Mouse (Mus musculus) spleen, embryonic (tissue): ENCODE measurements around the gene Cyp2b23.
"Not testable (repeated sequence)": the region's sequence is repeated elsewhere in the genome, so short reads cannot be mapped to it uniquely, and the experiment has no call there.

ENCODE experiments used
- CTCF ChIA-PET: fragments of 350-600 bp; sonication (Branson Sonifier 250); formaldehyde crosslinking; loops from one replicate; lab custom pipeline; 2022; lab: Charles Lee

Gene Cyp2b23

GRCm38 (mm10) chr7:26686337-26686736 is at the start of gene Cyp2b23:
Gene Cyp2b23 (minus strand): TSS chr7:26686437.
- CTCF ChIA-PET, result no interaction called here

DNA sequence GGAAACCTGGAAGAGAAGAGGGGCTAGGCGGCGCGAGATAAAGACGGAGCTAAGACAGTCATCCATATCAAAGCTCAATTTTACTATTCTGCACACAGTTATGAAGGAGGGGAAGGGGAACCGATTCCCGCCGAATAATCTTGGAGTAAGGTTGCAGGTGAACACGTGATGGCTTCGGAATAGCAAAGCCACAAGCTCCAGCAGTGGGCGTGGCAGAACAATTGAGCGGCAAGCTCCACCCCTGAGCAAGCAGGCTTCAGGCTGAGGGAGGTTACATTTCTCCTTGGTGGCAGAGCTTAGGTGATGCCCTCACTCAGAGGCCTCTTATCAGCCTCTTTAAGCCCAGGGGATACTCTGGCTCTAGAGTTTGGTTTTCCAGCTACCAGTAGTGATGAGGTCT is 24.8 kb upstream of the Cyp2b23 start:
- CTCF ChIA-PET, result no interaction called here

GRCm38 (mm10) chr7:26707061-26707460 is 20.8 kb upstream of the Cyp2b23 start:
- CTCF ChIA-PET, result no interaction called here

- CTCF ChIA-PET, result not testable (repeated sequence)
These were observed 20.0 kb upstream of the Cyp2b23 start for GRCm38 (mm10) chr7:26706191-26706590.

GRCm38 (mm10) chr7:26700151-26700550 is 13.9 kb upstream of the Cyp2b23 start:
- CTCF ChIA-PET, result no interaction called here

GRCm38 (mm10) chr7:26685713-26686112 is 524 bp downstream of the Cyp2b23 start:
- CTCF ChIA-PET, result no interaction called here

DNA sequence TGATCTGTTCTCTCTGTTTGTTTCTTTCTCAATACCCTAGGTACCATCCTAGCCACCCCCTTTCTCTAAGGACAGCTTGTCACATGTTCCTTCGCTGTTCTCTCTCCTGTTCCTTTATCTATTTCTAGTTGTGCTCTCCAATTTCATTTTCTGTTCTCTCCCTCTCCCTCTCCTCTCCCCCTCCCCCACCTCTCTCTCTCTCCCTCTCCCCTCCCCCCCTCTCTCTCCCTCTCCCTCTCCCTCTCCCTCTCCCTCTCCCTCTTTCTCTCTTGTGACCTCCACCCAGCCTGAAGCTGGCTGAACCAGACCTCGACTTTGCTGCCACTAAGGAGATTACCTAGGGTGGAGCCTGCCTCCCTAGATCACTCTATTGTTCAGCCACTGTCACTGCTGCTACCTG is 18.8 kb downstream of the Cyp2b23 start:
- CTCF ChIA-PET, result not testable (repeated sequence)

DNA sequence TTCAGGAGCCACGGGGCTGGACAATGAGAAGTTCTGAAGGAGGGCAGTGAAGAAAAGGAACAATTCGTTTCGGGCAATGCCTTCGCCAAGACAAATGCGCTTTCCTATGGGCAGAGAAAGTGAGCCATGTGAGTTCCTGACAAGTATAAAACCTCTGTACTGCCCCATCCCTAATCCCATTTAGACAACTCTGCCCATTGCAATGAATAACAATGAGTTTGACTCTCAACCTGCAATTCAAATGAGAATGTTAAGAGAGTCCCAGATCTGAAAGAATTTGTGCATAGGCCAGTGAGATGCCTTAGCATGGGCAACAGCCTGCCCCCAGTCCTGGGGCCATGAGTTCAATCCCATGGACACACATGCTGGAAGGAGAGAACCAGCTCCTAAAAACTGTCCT is 20.2 kb downstream of the Cyp2b23 start:
- CTCF ChIA-PET, result no interaction called here

GRCm38 (mm10) chr7:26618364-26618763 is 67.9 kb downstream of the Cyp2b23 start, which contains the start of gene Vmn1r185:
Gene Vmn1r185 (minus strand): TSS chr7:26618464.
- CTCF ChIA-PET, result not testable (repeated sequence)
